Mouse (Mus musculus): ENCODE data around the gene Gpr152.

GRCm38 (mm10) chr19:4148819-4149218 lies 9.2 kb downstream of the Gpr152 start:
- TF ChIP-seq CTCF (conservative IDR thresholded peaks at IDR 0.05; ENCODE audit: low read length) = no peak
- no peak for TF ChIP-seq POU5F1 (IDR thresholded peaks at IDR 0.05; ENCODE audit: borderline replicate concordance, low read length)

Measured in E14TG2a.4 (cell line).